Mouse (Mus musculus): Measurements from ENCODE around the gene Ano9. TPM values are rescaled to one million over a fixed set of nuclear protein-coding genes. Genes with fewer than 3 reads are reported as not detected.

Ano9 gene
- polyA plus RNA-seq, 1 experiment = not detected

DNA sequence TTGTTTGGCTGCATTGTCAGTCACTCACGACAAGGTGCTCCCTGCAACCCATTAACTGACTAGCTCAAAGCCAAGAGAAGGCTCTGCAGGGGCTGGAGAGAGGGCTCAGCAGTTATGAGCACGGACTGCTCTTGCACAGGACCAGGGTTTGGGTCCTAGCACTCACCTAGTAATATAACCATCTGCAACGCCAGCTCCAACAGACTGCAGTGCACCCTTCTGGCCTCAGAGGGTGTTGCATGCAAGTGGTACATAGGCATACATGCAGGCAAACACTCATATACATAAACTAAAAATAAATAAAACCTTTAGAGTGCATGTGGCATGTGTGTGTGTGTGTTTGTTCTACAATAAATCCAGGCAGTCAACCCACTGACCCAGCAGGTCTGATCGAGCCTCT lies 61.8 kb downstream of the Ano9 start:
- Histone ChIP-seq H3K27me3 (ENCODE audit: control insufficient read depth, insufficient read depth, insufficient read length) (no peaks in the 10 kb centered on the region), H3ac (ENCODE audit: control insufficient read depth, insufficient read length) (no peak overlapping the region), H3K4me3 (no peak overlapping the region), H3K4me2 (ENCODE audit: low read depth) (no peak overlapping the region), H3K79me2 (ENCODE audit: control insufficient read depth, insufficient read depth) (no peaks in the 10 kb centered on the region), H3K36me3 (ENCODE audit: control insufficient read depth, insufficient read depth) (no peaks in the 10 kb centered on the region)
- TF ChIP-seq TCF12 (IDR thresholded peaks at IDR 0.05; ENCODE audit: insufficient read depth, poor library complexity, severe bottlenecking) (no peak), REST (IDR thresholded peaks at IDR 0.05; ENCODE audit: insufficient read depth, insufficient read length) (no peak), MAX (IDR thresholded peaks at IDR 0.05; ENCODE audit: low read depth) (no peak), MYOG (IDR thresholded peaks at IDR 0.05; ENCODE audit: control insufficient read depth in 1 of 3, insufficient read depth in 1 of 3, insufficient read length in 2 of 3, low read depth in 2 of 3) (no peak), MYOD1 (IDR thresholded peaks at IDR 0.05; ENCODE audit: control insufficient read depth in 1 of 3, insufficient read length in 2 of 3, low read depth in 2 of 3) (no peak), CEBPB (IDR thresholded peaks at IDR 0.05; ENCODE audit: insufficient read depth, poor library complexity, severe bottlenecking) (no peak), E2F4 (IDR thresholded peaks at IDR 0.05; ENCODE audit: insufficient read depth) (no peak), TCF3 (IDR thresholded peaks at IDR 0.05; ENCODE audit: insufficient read length, low read depth) (no peak), POLR2A (IDR thresholded peaks at IDR 0.05; ENCODE audit: insufficient read length, low read depth) (no peak), USF1 (IDR thresholded peaks at IDR 0.05; ENCODE audit: low read depth) (no peak), POLR2AphosphoS2 (IDR thresholded peaks at IDR 0.05; ENCODE audit: insufficient read length, low read depth) (no peak), SRF (IDR thresholded peaks at IDR 0.05; ENCODE audit: control insufficient read depth, insufficient read length, low read depth) (no peak)

GRCm38 (mm10) chr7:141052421-141052820 lies 65.2 kb downstream of the Ano9 start:
- H3K36me3 ChIP-seq (ENCODE audit: control insufficient read depth, insufficient read depth) = no peaks in the 10 kb centered on the region
- H3K4me3 ChIP-seq = no peak overlapping the region
- no peak overlapping the region for H3ac ChIP-seq (ENCODE audit: control insufficient read depth, insufficient read length)
- no peak overlapping the region for H3K4me2 ChIP-seq (ENCODE audit: low read depth)
- H3K27me3 ChIP-seq (ENCODE audit: control insufficient read depth, insufficient read depth, insufficient read length) = no peaks in the 10 kb centered on the region
- TF ChIP-seq TCF12 (IDR thresholded peaks at IDR 0.05; ENCODE audit: insufficient read depth, poor library complexity, severe bottlenecking) (no peak), MYOD1 (IDR thresholded peaks at IDR 0.05; ENCODE audit: control insufficient read depth in 1 of 3, insufficient read length in 2 of 3, low read depth in 2 of 3) (no peak), CEBPB (IDR thresholded peaks at IDR 0.05; ENCODE audit: insufficient read depth, poor library complexity, severe bottlenecking) (no peak), REST (IDR thresholded peaks at IDR 0.05; ENCODE audit: insufficient read depth, insufficient read length) (no peak)
- H3K79me2 ChIP-seq (ENCODE audit: control insufficient read depth, insufficient read depth) = no peaks in the 10 kb centered on the region

GRCm38 (mm10) chr7:141052016-141052415 lies 65.6 kb downstream of the Ano9 start:
- Histone ChIP-seq H3K27me3 (ENCODE audit: control insufficient read depth, insufficient read depth, insufficient read length) (no peaks in the 10 kb centered on the region), H3K36me3 (ENCODE audit: control insufficient read depth, insufficient read depth) (no peaks in the 10 kb centered on the region), H3ac (ENCODE audit: control insufficient read depth, insufficient read length) (no peak overlapping the region), H3K4me3 (no peak overlapping the region), H3K4me2 (ENCODE audit: low read depth) (no peak overlapping the region), H3K79me2 (ENCODE audit: control insufficient read depth, insufficient read depth) (no peaks in the 10 kb centered on the region)
- TF ChIP-seq CEBPB (IDR thresholded peaks at IDR 0.05; ENCODE audit: insufficient read depth, poor library complexity, severe bottlenecking) = no peak
- no peak for TF ChIP-seq POLR2AphosphoS2 (IDR thresholded peaks at IDR 0.05; ENCODE audit: insufficient read length, low read depth)

Other genes starting within 250 kb of the Ano9 start
- 201 TPM for gene Psmd13, start 235.8 kb downstream of the Ano9 start, polyA plus RNA-seq (2012; fragmentation: generic; extraction: Trizol)
- 28.8 TPM for gene Sirt3, start 235.5 kb downstream of the Ano9 start, polyA plus RNA-seq (2012; fragmentation: generic; extraction: Trizol)
- gene Cox8b, start 217.4 kb downstream of the Ano9 start, polyA plus RNA-seq (2012; fragmentation: generic; extraction: Trizol) = 534 TPM
- gene Nlrp6, start 196.9 kb downstream of the Ano9 start, polyA plus RNA-seq (2012; fragmentation: generic; extraction: Trizol) = 0.01 TPM
- 11.6 TPM for gene Pgghg, start 176.4 kb downstream of the Ano9 start, polyA plus RNA-seq (2012; fragmentation: generic; extraction: Trizol)
- gene Ifitm5, start 167.5 kb downstream of the Ano9 start, polyA plus RNA-seq (2012; fragmentation: generic; extraction: Trizol) = 0.47 TPM
- gene Gm45717, start 161.9 kb downstream of the Ano9 start, polyA plus RNA-seq (2012; fragmentation: generic; extraction: Trizol) = 0.12 TPM
- 493 TPM for gene Ifitm2, start 161.8 kb downstream of the Ano9 start, polyA plus RNA-seq (2012; fragmentation: generic; extraction: Trizol)
- gene Ifitm1, start 150.6 kb downstream of the Ano9 start, polyA plus RNA-seq (2012; fragmentation: generic; extraction: Trizol) = 19.9 TPM
- gene Ifitm3, start 107.0 kb downstream of the Ano9 start, polyA plus RNA-seq (2012; fragmentation: generic; extraction: Trizol) = 1,312 TPM
- 4.4 TPM for gene Ifitm6, start 99.9 kb downstream of the Ano9 start, polyA plus RNA-seq (2012; fragmentation: generic; extraction: Trizol)
- gene Gm17387, start 88.7 kb downstream of the Ano9 start, polyA plus RNA-seq (2012; fragmentation: generic; extraction: Trizol) = not detected
- gene B4galnt4, start 56.7 kb downstream of the Ano9 start, polyA plus RNA-seq (2012; fragmentation: generic; extraction: Trizol) = 0.46 TPM
- 0.25 TPM for gene Pkp3, start 39.6 kb downstream of the Ano9 start, polyA plus RNA-seq (2012; fragmentation: generic; extraction: Trizol)
- 4.8 TPM for gene Sigirr, start 17.2 kb downstream of the Ano9 start, polyA plus RNA-seq (2012; fragmentation: generic; extraction: Trizol)
- gene Ptdss2, start 4.6 kb upstream of the Ano9 start, polyA plus RNA-seq (2012; fragmentation: generic; extraction: Trizol) = 28.0 TPM
- 276 TPM for gene Rnh1, start 55.1 kb upstream of the Ano9 start, polyA plus RNA-seq (2012; fragmentation: generic; extraction: Trizol)
- 215 TPM for gene Hras, start 76.2 kb upstream of the Ano9 start, polyA plus RNA-seq (2012; fragmentation: generic; extraction: Trizol)
- gene Lrrc56, start 76.4 kb upstream of the Ano9 start, polyA plus RNA-seq (2012; fragmentation: generic; extraction: Trizol) = 1.1 TPM
- gene Lmntd2, start 96.3 kb upstream of the Ano9 start, polyA plus RNA-seq (2012; fragmentation: generic; extraction: Trizol) = 0.10 TPM
- 54.5 TPM for gene Rassf7, start 98.1 kb upstream of the Ano9 start, polyA plus RNA-seq (2012; fragmentation: generic; extraction: Trizol)
- 44.5 TPM for gene Phrf1, start 111.0 kb upstream of the Ano9 start, polyA plus RNA-seq (2012; fragmentation: generic; extraction: Trizol)
- gene Irf7, start 148.7 kb upstream of the Ano9 start, polyA plus RNA-seq (2012; fragmentation: generic; extraction: Trizol) = 0.97 TPM
- gene Cdhr5, start 159.0 kb upstream of the Ano9 start, polyA plus RNA-seq (2012; fragmentation: generic; extraction: Trizol) = 0.07 TPM
- 0.68 TPM for gene Sct, start 161.3 kb upstream of the Ano9 start, polyA plus RNA-seq (2012; fragmentation: generic; extraction: Trizol)
- gene Drd4, start 174.2 kb upstream of the Ano9 start, polyA plus RNA-seq (2012; fragmentation: generic; extraction: Trizol) = not detected
- 11.8 TPM for gene Deaf1, start 209.9 kb upstream of the Ano9 start, polyA plus RNA-seq (2012; fragmentation: generic; extraction: Trizol)
- 12.5 TPM for gene Tmem80, start 209.9 kb upstream of the Ano9 start, polyA plus RNA-seq (2012; fragmentation: generic; extraction: Trizol)
- gene Eps8l2, start 221.1 kb upstream of the Ano9 start, polyA plus RNA-seq (2012; fragmentation: generic; extraction: Trizol) = 0.44 TPM